Mouse (Mus musculus): ENCODE results near the gene Rnps1.

DNA sequence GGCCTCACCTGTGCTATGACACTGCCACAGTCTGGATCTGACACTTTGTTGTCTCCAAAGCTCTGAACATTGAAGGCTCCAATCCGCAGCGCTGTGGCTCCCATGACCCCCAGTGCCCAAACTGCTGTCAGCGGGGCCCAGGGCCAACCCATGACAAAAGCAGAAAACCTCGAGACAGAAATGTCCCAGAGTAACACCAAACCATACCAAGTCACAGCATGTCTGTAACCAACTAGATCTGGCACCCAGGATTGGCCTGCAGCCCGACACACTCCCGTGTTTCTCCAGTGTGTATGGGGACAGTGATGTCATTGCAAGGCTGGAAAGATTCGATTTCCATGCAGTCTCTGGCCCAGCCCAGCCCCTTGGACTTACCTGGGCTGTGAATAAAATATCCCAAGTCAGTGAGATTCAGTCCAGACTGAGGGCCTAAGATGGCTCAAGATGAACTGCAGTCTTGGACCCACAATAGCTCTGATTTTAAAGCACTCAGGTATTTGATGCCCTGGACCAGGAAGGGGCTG is 28.3 kb downstream of the Rnps1 start, which contains the start of gene Dnase1l2:
- TF ChIP-seq CTCF (IDR thresholded peaks at IDR 0.05; ENCODE audit: control insufficient read depth, insufficient read depth, low read length) (no peak), POLR2A (IDR thresholded peaks at IDR 0.05; ENCODE audit: borderline replicate concordance, control insufficient read depth, low read depth, low read length) (no peak)

All from bone marrow, adult 2 months (tissue).